Mouse (Mus musculus) gastrocnemius, postnatal 25 days (tissue): ENCODE data around the gene Epha6. TPM values are rescaled to one million over a fixed set of nuclear protein-coding genes. Genes with fewer than 3 reads are reported as not detected.

ENCODE experiments used
- DNase-seq: peaks from one replicate; pipeline ENCODE4 v3.0.0; 2022
- microRNA-seq, 2 experiments: library from miRNA; unstranded; fragments of <30 nt; microRNA quantifications; one replicate each; pipeline ENCODE4 v1.2.0; 2021; ENCODE audit warnings: borderline replicate concordance in 2 of 2
- total RNA-seq, 2 experiments: library from RNA; stranded (reverse); gene quantifications; 1 replicate in 1 of 2; 2 replicates in 1 of 2; pipeline ENCODE4 v1.2.3; 2021

Gene Epha6
- total RNA-seq, 2 experiments from 2014 or later: not detected

GRCm38 (mm10) chr16:59639985-59640384 is 965.3 kb downstream of the Epha6 start:
- no peak for DNase-seq

GRCm38 (mm10) chr16:59639102-59639691 is 966.1 kb downstream of the Epha6 start, which contains the start of gene Arl6:
TSS of gene Arl6 (minus strand) at chr16:59639391.
- peak; percentile 91 for DNase-seq

GRCm38 (mm10) chr16:59634598-59634997 is 970.7 kb downstream of the Epha6 start:
- no peak for DNase-seq

GRCm38 (mm10) chr16:59621554-59621953 is 983.8 kb downstream of the Epha6 start:
- no peak for DNase-seq

GRCm38 (mm10) chr16:59617167-59617566 is 988.2 kb downstream of the Epha6 start:
- DNase-seq: no peak

GRCm38 (mm10) chr16:59615675-59616074 is 989.7 kb downstream of the Epha6 start:
- no peak for DNase-seq

GRCm38 (mm10) chr16:59610750-59611149 is 994.6 kb downstream of the Epha6 start:
- no peak for DNase-seq

GRCm38 (mm10) chr16:59604078-59604781 is 1001.1 kb downstream of the Epha6 start:
- no peak for DNase-seq

Small RNA genes within 50 kb of the gene (microRNA-seq; reads per million reads assigned to microRNA genes)
- gene Gm24755: 0 reads per million in 2 experiments
